10 mouse cellular contexts compared by ENCODE assay signal in the genomic region with DNA sequence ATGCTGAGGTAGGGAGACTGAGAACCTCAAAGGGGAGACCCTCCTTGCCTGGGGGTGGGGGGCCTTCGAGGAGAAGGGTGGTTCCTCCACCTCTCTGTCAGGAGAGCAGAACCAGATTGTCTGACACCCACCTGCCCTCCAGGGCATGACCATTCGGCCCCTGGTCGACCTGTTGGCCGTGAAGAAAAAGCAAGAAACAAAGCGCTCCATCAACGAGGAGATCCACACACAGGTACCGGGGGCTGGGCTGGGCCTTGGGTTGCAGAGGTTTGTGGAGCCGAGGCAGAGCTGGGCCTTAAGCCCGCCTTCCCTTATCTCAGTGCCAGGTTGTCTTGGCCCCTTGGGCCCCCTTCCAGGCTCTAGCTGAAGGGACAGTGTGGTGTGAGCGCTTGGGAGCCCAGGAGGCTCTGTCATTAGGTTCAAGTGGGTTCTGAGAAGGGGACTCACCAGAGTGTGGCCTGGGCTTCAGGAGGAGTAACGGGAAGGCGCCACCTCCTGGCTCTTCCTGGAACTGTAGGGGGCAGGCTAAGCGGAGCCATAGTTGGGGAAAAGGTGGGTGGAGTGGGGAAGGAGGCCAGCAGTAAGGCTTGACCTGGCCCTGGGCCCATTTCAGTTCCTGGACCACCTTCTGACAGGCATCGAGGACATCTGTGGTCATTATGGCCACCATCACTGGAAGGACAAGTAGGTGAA. TPM values are rescaled to one million over a fixed set of nuclear protein-coding genes. Genes with fewer than 3 reads are reported as not detected.
DNase-seq lines count a peak whose midpoint lies in the region; ATAC-seq and TF ChIP-seq lines count a peak whose summit lies in the region.
"Had no signal": no experiment of that assay in that cellular context is flagged by ENCODE, and none has a peak within 500 bp of the region (broad histone marks: within the 10 kb centered on the region; RNA-seq: fewer than 3 reads in every experiment).

No protein-coding gene starts in this region.

- H3K36me3 ChIP-seq in intestine, embryonic 14.5 days (ENCODE audit: control insufficient read depth, insufficient read depth, low read length), result peaks cover 49% of the 10 kb centered on the region
- H3K36me3 ChIP-seq in intestine, embryonic 16.5 days (ENCODE audit: control insufficient read depth, insufficient read depth, low read length), result peaks cover 7% of the 10 kb centered on the region; the same call in 1 of the 2 replicates
- peaks cover 4% of the 10 kb centered on the region for H3K36me3 ChIP-seq in C2C12 (ENCODE audit: control insufficient read depth, insufficient read depth)

- H3K79me3 ChIP-seq in C2C12 (ENCODE audit: low read depth), result no peaks in the 10 kb centered on the region

- no peaks in the 10 kb centered on the region for H3K4me1 ChIP-seq in intestine, embryonic 14.5 days (replicated peaks; ENCODE audit: control insufficient read depth, insufficient read depth, low read length)
- peaks cover 2% of the 10 kb centered on the region; the same call in 1 of the 2 replicates for H3K4me1 ChIP-seq in intestine, embryonic 16.5 days (ENCODE audit: control insufficient read depth, insufficient read depth, low read length)
- H3K4me1 ChIP-seq: stomach, embryonic 15.5 days had no signal

- no peak overlapping the region for H3K4me3 ChIP-seq in intestine, embryonic 14.5 days (ENCODE audit: low read depth, low read length)
- H3K4me3 ChIP-seq in intestine, embryonic 16.5 days (ENCODE audit: low read length), result no peak overlapping the region
- H3K4me3 ChIP-seq in C2C12 (ENCODE audit: insufficient read depth, poor library complexity, severe bottlenecking), result no peak overlapping the region
- H3K4me3 ChIP-seq: limb, embryonic 13.5 days; stomach, embryonic 15.5 days had no signal

- no peak overlapping the region for H3K4me2 ChIP-seq in intestine, embryonic 14.5 days (ENCODE audit: low read length)
- H3K4me2 ChIP-seq in intestine, embryonic 16.5 days (ENCODE audit: low read depth, low read length), result no peak overlapping the region
- H3K4me2 ChIP-seq: limb, embryonic 13.5 days; stomach, embryonic 15.5 days had no signal

- 67% methylated on average over 14 of the region's 14 CpGs for WGBS in intestine, embryonic 14.5 days
- 69% methylated on average over 14 of the region's 14 CpGs for WGBS in intestine, embryonic 16.5 days

- no peaks in the 10 kb centered on the region for H3K27me3 ChIP-seq in intestine, embryonic 14.5 days (replicated peaks; ENCODE audit: control insufficient read depth, insufficient read depth, low read length)
- no peaks in the 10 kb centered on the region for H3K27me3 ChIP-seq in intestine, embryonic 16.5 days (replicated peaks; ENCODE audit: control insufficient read depth, insufficient read depth, low read length)
- H3K27me3 ChIP-seq in C2C12 (ENCODE audit: control insufficient read depth, insufficient read depth, insufficient read length), result no peaks in the 10 kb centered on the region
- H3K27me3 ChIP-seq: limb, embryonic 13.5 days; stomach, embryonic 15.5 days had no signal

- DNase-seq in intestine, embryonic 14.5 days (ENCODE audit: low spot score), result peak; percentile 87
- peak; percentile 84 for DNase-seq in adrenal gland, postnatal 10 days
- peak; percentile 62 for DNase-seq in embryo, embryonic 11 days
- DNase-seq in induced T-regulatory cell, adult 2 months (ENCODE audit: low read depth), result peak; percentile 61
- DNase-seq in lung, postnatal 25 days (ENCODE audit: low spot score), result peak; percentile 59
- peak; percentile 82 for DNase-seq in thymus, postnatal 4 days

- no peak overlapping the region for H3K9ac ChIP-seq in intestine, embryonic 14.5 days (ENCODE audit: low read length)
- H3K9ac ChIP-seq in intestine, embryonic 16.5 days (ENCODE audit: low read depth, low read length), result no peak overlapping the region
- H3K9ac ChIP-seq: limb, embryonic 13.5 days; stomach, embryonic 15.5 days had no signal

- peak; percentile 41 for TF ChIP-seq CTCF in C2C12 (IDR thresholded peaks at IDR 0.05; ENCODE audit: control insufficient read depth, insufficient read depth, insufficient read length)

- 0 out of 2 replicates have a peak, but pooled peaks have one; percentile 13 for ATAC-seq in intestine, embryonic 14.5 days (replicated peaks; ENCODE audit: low FRiP score, low TSS enrichment, low read depth)
- no peak for ATAC-seq in intestine, embryonic 16.5 days

- no peak overlapping the region for H3K27ac ChIP-seq in intestine, embryonic 14.5 days (ENCODE audit: low read depth)
- H3K27ac ChIP-seq in intestine, embryonic 16.5 days (ENCODE audit: low read length), result no peak overlapping the region
- H3K27ac ChIP-seq: limb, embryonic 13.5 days; stomach, embryonic 15.5 days had no signal

- H3ac ChIP-seq in C2C12 (ENCODE audit: control insufficient read depth, insufficient read length, low read depth), result no peak overlapping the region

- H3K79me2 ChIP-seq in C2C12 (ENCODE audit: control insufficient read depth, insufficient read depth), result no peaks in the 10 kb centered on the region

- no peaks in the 10 kb centered on the region for H3K9me3 ChIP-seq in intestine, embryonic 14.5 days (ENCODE audit: control insufficient read depth, low read length)
- no peaks in the 10 kb centered on the region for H3K9me3 ChIP-seq in intestine, embryonic 16.5 days (ENCODE audit: control insufficient read depth, low read length)
- H3K9me3 ChIP-seq: limb, embryonic 13.5 days; stomach, embryonic 15.5 days had no signal

TF ChIP-seq in C2C12, 6 proteins besides CTCF, POLR2A, EP300 and RAD21:
- no peak for TF ChIP-seq MYOD1 (IDR thresholded peaks at IDR 0.05; ENCODE audit: control insufficient read depth, insufficient read length, low read depth)
- no peak for TF ChIP-seq CEBPB (IDR thresholded peaks at IDR 0.05; ENCODE audit: low read depth)
- TF ChIP-seq USF1 (IDR thresholded peaks at IDR 0.05; ENCODE audit: low read depth), result no peak
- TF ChIP-seq MYOG (IDR thresholded peaks at IDR 0.05; ENCODE audit: control insufficient read depth, extremely low read depth, insufficient read length), result no peak
- no peak for TF ChIP-seq MAX (IDR thresholded peaks at IDR 0.05)
- TF ChIP-seq FOSL1 (IDR thresholded peaks at IDR 0.05; ENCODE audit: insufficient read depth, low read length, poor library complexity, severe bottlenecking), result no peak

RNA-seq across cellular contexts. Expression of gene Slc9a1, which starts 50.0 kb away (rescaled TPM):
- polyA plus RNA-seq in intestine, embryonic 14.5 days (2014; fragmentation: Nextera tagmentation; extraction: Ambion mirVana), result 11.0 and 11.6 TPM in 2 replicates
- polyA plus RNA-seq in intestine, embryonic 16.5 days (2015; fragmentation: Nextera tagmentation; extraction: Ambion mirVana), result 9.1 and 9.2 TPM in 2 replicates
- 19.4 TPM for polyA plus RNA-seq in C2C12 (2012; fragmentation: generic; extraction: Trizol)
- total RNA-seq in adrenal gland, postnatal 10 days (2021), result 10 to 100 TPM; 31.9 to 42.5 TPM
